Mouse (Mus musculus): ENCODE data around the gene Clybl. TPM values are rescaled to one million over a fixed set of nuclear protein-coding genes. Genes with fewer than 3 reads are reported as not detected.

The Clybl gene
- total and polyA plus RNA-seq, 3 experiments = 13.4 to 36.6 TPM; not detected in 1

DNA sequence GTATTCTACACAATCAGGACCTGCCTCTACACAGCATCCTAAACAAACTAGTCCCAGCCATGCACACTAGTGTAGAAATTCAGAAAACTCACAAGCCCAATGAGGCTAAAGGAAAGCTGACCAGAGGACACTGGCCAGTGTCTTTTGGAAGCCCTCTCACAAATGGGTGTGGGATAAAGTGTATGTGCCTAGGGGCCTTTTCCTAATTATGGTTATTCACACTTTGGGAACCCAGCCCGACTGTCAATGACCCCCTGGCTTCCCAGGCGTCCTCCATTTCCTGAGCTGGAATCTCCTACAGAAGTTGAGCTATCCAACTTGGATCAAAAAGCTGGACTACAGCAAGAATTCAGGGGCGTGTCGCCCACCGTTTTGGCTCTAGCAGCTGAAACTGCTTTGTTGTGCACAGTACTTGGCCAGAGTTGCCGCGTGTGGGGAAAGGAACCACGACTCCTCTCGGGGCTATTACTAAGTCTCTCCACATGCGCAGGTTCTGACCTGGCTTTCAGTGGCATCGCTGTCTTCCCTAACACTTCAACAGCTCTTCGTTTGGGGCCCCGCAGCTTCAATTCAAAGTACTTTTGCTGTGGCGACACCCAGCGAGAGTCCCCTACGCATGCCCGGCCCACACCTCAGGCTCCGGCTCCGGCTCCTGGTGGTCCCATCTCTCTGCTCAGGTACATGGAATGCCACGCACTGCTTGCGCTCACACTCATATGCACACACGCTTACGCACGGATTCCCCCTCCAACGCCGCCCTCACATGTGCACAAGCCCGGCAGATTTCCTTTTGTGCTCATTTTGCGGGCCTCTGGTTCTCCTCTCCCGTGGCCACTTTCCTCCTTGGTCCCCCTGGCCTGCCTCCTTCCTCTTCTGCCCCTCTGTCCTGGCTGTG is 268.3 kb downstream of the Clybl start:
- no peak overlapping the region for H3K4me3 ChIP-seq (ENCODE audit: control insufficient read depth in 1 of 2, insufficient read depth in 1 of 2, low read depth in 2 of 2, low read length in 2 of 2)
- no peaks in the 10 kb centered on the region for H3K9me3 ChIP-seq (replicated peaks; ENCODE audit: insufficient read depth, low read length)
- DNase-seq (ENCODE audit: low read depth, low spot score) = no peak
- no peak for TF ChIP-seq MYC (IDR thresholded peaks at IDR 0.05; ENCODE audit: low read depth, low read length)
- no peak for TF ChIP-seq ETS1 (IDR thresholded peaks at IDR 0.05; ENCODE audit: low read depth, low read length)
- TF ChIP-seq POLR2AphosphoS5 (IDR thresholded peaks at IDR 0.05; ENCODE audit: borderline replicate concordance, low read depth, low read length) = no peak
- no peak for TF ChIP-seq POLR2AphosphoS2 (IDR thresholded peaks at IDR 0.05; ENCODE audit: low read length)
- TF ChIP-seq UBTF (IDR thresholded peaks at IDR 0.05; ENCODE audit: borderline replicate concordance, insufficient read depth, low read depth, low read length) = no peak
- no peak for TF ChIP-seq CHD2 (IDR thresholded peaks at IDR 0.05; ENCODE audit: low read length)
- TF ChIP-seq TBP (IDR thresholded peaks at IDR 0.05; ENCODE audit: low read depth, low read length) = no peak
- TF ChIP-seq RAD21 (IDR thresholded peaks at IDR 0.05; ENCODE audit: low read depth, low read length) = no peak
- TF ChIP-seq RCOR1 (IDR thresholded peaks at IDR 0.05; ENCODE audit: low read depth, low read length) = no peak
- no peak for TF ChIP-seq EP300 (IDR thresholded peaks at IDR 0.05; ENCODE audit: low read depth in 1 of 2, low read length in 2 of 2)
- no peak for TF ChIP-seq SIN3A (IDR thresholded peaks at IDR 0.05; ENCODE audit: low read length)
- TF ChIP-seq USF2 (IDR thresholded peaks at IDR 0.05; ENCODE audit: borderline replicate concordance in 1 of 2, insufficient read depth in 1 of 2, low read depth in 1 of 2, low read length in 2 of 2) = no peak
- TF ChIP-seq ELF1 (IDR thresholded peaks at IDR 0.05; ENCODE audit: low read depth, low read length) = no peak
- TF ChIP-seq E2F4 (IDR thresholded peaks at IDR 0.05; ENCODE audit: borderline replicate concordance, low read depth, low read length) = no peak
- TF ChIP-seq NELFE (IDR thresholded peaks at IDR 0.05; ENCODE audit: low read depth, low read length) = no peak
- no peak for TF ChIP-seq CHD1 (IDR thresholded peaks at IDR 0.05; ENCODE audit: low read depth, low read length)
- no peak for TF ChIP-seq ZNF384 (IDR thresholded peaks at IDR 0.05; ENCODE audit: low read depth, low read length)
- TF ChIP-seq MXI1 (IDR thresholded peaks at IDR 0.05; ENCODE audit: low read depth, low read length) = no peak
- no peaks in the 10 kb centered on the region for H3K36me3 ChIP-seq (ENCODE audit: control insufficient read depth in 1 of 2, insufficient read depth in 2 of 2, low read length in 2 of 2)
- no peak overlapping the region for H3K27ac ChIP-seq (ENCODE audit: control insufficient read depth, low read depth, low read length)
- H3K27me3 ChIP-seq (ENCODE audit: control insufficient read depth in 1 of 2, insufficient read depth in 2 of 2, low read length in 2 of 2) = no peaks in the 10 kb centered on the region
- H3K79me2 ChIP-seq (ENCODE audit: control insufficient read depth, insufficient read depth, low read length, poor library complexity) = no peaks in the 10 kb centered on the region
- no peak overlapping the region for H3K9ac ChIP-seq (ENCODE audit: control insufficient read depth, low read depth, low read length, poor library complexity, severe bottlenecking)
- H3K4me1 ChIP-seq (ENCODE audit: control insufficient read depth in 1 of 2, insufficient read depth in 2 of 2, low read length in 2 of 2) = no peaks in the 10 kb centered on the region; a peak in 1 of 4 replicates
